Mouse (Mus musculus): ENCODE results near the gene A930004D18Rik. TPM values are rescaled to one million over a fixed set of nuclear protein-coding genes. Genes with fewer than 3 reads are reported as not detected.

Gene A930004D18Rik
- total RNA-seq (2021), result 1 to 10 TPM; 2.9 to 4.8 TPM
- long read RNA-seq, experiment 1, partial matches to known transcripts, result 0 of 1 reads
- long read RNA-seq, experiment 1, other reads (novel, unspliced or antisense), result 1 of 1 reads
- long read RNA-seq, experiment 2, partial matches to known transcripts, result 2 of 6 reads
- long read RNA-seq, experiment 2, other reads (novel, unspliced or antisense), result 4 of 6 reads

DNA sequence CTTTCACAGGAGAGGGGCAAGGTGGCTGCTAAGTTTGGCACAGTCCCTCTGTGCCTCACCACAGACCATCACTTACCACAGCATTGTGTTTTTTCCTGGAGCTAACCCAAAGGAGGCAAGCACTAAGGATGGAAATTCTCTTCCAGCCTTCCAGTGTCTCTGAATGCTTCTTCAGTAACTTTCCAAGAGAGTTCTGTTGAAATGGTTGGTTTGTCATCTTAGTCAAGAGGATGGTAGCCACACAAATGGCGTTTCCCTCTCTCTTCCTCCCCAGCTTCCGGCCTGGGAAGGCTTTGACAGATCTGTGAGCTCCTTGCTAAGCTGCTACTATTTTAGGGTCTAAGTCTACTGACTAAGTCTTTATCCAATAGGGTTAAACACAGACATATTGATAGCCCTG lies at the start of gene A930004D18Rik:
TSS of gene A930004D18Rik (minus strand) at position 247 of the 400 bp plus-strand sequence.
- no peak for DNase-seq (ENCODE audit: low spot score in 2 of 2)

DNA sequence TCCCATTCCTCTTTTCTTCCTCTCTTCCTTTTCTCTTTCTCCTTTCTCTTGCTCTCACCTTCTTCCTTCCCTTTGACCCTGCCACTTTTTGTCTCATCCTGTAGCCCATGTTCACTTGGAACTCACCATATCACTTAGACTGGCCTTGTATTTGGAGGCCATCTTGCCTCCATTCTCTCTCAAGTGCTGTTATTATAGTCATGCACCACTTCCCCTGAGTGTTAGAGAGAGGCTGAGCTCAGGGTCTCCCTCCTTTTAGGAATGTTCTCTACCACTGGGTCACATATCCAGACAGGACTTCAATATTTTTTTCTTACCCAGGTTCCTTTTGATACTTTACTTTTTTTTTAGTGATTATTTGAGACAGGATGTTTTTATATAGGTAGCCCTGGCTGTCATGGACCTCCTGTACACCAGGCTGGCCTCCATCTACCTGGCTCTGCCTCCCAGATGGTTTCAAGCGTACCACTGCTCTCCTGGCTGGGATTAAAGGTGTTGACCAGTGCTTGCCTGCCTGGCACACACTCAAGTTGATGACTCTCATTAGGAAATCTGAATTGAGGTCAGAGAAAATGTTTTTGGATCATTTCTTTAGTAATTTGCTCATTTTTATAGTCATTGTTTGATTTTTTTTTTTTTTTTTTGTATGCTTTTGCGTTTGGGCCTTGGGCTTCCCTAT lies 42.8 kb upstream of the A930004D18Rik start:
- DNase-seq (ENCODE audit: low spot score in 2 of 2), result no peak

DNA sequence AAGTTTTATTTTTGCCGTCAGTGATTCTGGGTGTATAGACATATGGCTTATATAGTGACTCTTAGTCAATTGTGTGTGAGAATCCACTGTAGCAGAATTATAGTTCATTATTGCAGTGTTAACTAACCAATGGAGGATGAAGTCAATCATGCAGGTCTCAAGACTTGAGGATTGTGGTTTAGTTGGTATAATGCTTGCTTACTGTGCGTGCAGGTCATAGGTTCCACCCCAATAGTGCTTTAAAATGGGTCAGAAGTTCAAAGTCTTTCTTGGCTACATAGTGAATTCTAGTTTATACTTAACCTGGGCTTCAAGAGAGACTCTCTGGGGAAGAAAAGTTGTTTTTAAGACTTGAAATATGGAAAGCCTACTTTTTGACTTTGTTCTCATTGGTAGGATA lies 34.4 kb upstream of the A930004D18Rik start:
- no peak for DNase-seq (ENCODE audit: low spot score in 2 of 2)

DNA sequence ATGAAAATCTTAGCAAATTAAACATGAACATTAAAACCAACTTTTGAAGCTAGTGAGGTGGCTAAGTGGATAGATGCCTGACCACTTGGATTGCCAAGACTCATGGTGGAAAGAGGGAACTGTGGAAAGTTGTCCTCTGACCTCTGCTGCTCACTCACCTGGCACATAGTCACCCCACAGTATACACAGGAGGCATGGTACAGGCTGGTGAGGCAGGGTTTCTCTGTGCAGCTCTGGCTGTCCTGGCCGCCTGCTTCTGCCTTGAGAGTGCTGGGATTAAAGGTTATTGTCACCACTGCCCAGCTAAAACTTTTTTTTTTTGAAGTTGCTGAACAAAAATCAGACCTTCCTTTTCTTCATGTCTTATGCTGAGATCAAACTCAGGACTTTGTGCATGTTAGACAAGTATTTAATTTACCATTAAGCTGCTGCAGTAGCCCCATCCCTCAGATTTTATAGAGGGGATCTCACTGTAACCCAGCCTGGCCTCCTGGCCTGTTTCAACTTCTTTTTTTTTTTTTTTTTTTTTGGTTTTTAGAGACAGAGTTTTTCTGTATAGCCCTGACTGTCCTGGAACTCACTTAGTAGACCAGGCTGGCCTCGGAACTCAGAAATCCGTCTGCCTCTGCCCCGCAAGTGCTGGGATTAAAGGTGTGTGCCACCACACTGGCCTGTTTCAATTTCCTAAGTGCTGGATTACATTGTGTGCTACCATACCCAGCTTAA lies 30.7 kb upstream of the A930004D18Rik start:
- DNase-seq (ENCODE audit: low spot score in 2 of 2), result no peak

GRCm38 (mm10) chr2:18066436-18066835 lies 28.9 kb upstream of the A930004D18Rik start:
- no peak for DNase-seq (ENCODE audit: low spot score in 2 of 2)

DNA sequence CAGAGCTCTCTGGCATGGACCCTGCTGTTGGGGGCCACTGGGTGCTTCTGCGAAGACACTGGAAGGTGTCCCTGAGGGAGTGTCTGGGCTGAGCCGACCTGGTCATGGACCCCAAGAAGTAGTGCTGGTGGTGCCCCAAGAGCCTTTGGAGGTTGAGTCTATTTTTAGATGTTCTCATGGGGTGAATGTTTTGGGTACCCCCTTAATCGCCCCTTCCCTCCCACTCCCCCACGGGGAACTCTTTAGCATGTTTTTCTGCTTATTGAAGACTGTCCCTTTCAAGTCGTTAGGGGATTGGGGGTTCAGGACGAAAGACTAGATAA lies 28.1 kb upstream of the A930004D18Rik start:
- no peak for DNase-seq (ENCODE audit: low spot score in 2 of 2)

GRCm38 (mm10) chr2:18064941-18065707 lies 27.6 kb upstream of the A930004D18Rik start:
- DNase-seq (ENCODE audit: low spot score in 2 of 2), result peak; percentile 63 to 71

- peak; percentile 88 to 96 for DNase-seq (ENCODE audit: low spot score in 2 of 2)
Observed at GRCm38 (mm10) chr2:18064356-18064858, 26.9 kb upstream of the A930004D18Rik start.

DNA sequence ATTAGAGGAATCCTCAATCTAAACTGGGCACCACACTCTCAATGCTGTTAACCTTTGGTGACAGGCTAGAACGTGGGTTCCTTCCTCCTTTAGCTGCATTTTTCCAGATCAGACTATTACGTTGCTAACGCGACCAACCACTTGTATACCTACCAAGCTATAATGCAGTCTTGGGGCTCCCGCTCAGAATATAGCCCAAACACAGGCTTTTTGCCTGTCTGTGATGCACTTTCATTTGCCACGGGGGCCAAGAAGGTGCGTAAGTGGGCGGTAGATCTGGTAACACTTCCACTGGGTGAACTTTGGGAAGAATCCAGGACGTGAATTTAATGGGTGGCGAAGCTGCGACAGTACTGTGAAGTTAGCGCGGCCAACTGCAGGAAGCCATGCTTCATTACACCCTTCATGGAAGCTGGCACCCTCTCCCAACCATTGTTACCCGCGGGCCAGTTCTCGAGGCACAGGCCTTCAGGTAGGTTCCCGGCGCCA lies 26.3 kb upstream of the A930004D18Rik start:
- peak; percentile 72 for DNase-seq (ENCODE audit: low spot score in 2 of 2)

DNA sequence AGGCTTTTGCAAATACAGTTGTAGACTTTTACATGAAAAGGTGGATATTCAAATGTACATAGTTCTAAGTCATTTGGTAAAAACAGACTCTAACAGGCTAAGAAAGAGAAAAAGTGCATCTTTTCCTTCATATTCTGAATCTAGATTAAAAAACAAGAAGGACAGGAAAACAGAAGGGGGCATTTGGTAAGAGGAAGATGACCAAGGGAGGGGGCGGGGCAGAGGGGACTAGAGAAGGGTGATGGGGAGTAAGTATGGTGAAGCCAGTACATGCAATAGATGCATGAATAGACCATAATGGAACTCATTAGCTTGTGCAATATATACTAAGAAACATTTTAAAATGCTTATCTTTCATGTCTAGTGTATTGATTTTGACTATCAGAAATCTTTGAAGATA lies 22.9 kb upstream of the A930004D18Rik start:
- no peak for DNase-seq (ENCODE audit: low spot score in 2 of 2)

GRCm38 (mm10) chr2:18059891-18060290 lies 22.4 kb upstream of the A930004D18Rik start:
- DNase-seq (ENCODE audit: low spot score in 2 of 2), result no peak

DNA sequence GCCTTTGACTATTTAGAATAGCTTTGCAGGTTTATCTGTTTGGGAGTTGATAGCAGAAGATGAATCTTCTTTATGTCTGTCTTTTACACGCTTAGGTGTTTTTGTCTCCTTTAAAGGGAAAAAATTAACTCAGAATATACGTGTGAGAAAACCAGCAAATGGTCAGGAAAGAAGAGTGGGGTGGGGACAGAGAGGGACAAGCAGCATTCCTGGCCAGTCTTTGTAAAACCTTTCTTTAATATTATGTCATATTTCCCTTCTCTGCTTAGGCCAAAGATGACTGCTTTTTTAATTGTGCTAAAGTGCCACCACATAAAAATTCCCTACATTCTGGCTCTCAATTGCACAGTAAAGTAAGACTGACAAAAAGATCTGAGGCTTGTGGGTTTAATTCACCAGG lies 21.5 kb upstream of the A930004D18Rik start:
- no peak for DNase-seq (ENCODE audit: low spot score in 2 of 2)

GRCm38 (mm10) chr2:18058146-18058708 lies 20.7 kb upstream of the A930004D18Rik start:
- no peak for DNase-seq (ENCODE audit: low spot score in 2 of 2)

DNA sequence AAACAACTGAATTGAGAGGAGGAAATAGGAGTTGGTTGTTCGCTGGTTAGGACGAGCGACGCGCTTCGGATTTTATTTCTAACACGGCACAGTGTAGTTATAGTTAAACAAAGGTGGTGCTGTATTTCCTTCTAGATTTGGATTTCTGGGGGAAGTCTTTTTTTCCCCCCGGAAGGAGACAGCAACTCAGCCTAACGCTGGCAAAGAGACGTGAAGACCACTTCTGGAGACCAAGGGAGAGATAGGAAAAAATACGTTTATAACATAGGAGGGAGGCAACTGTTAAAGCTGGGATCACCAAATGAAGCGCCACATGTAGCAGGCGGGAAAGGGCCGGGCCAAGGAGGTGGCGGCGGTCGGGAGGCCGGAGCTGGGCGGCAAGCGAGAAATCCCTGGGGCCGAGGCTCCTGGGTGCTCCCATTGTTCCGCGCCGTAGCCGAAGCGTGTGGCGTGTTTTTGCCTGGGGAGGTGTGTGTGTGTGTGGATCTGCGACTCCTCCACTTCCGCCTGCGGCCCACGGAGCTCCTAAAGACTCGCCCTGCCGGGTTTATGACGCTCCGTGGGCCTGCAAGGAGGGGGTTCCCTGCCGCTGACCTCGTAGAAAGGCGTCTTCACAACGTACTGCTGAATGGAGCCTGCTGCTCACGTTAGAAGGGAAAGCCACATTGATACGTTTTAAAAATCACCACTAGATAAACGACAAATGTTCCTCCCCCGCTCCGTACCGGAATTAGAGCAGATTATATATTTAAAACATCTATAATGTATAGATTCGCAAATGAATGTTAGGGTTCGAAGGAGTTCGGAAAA lies 20.0 kb upstream of the A930004D18Rik start:
- peak; percentile 58 to 73 for DNase-seq (ENCODE audit: low spot score in 2 of 2)

DNA sequence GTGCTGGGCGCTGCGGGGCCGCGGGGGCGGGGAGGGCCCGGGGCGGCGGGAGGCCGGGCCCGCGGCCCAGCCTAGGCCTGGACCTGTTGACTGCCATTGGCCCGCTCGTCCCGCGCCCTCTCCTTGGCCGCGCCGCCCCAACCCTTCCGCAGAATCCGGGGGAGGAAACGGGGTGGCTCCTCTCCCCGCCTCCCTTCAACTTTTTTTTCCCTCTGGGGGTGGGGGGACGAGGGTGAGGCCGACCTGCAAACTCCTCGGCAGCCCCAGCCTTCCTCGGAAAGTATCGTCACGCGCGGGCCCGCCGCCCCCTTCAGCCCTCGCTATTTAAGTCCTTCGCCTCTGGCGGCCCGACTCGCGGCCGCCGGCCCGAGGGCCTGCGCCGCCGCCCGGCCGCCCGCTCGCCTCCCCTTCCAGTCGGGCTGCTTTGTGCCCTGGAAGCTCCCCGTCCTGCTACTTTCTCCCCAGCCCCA lies 19.3 kb upstream of the A930004D18Rik start:
- DNase-seq (ENCODE audit: low spot score in 2 of 2), result peak; percentile 82 to 92

GRCm38 (mm10) chr2:18055929-18056785 lies 18.6 kb upstream of the A930004D18Rik start:
- peak; percentile 89 for DNase-seq (ENCODE audit: low spot score in 2 of 2)

GRCm38 (mm10) chr2:18055016-18055928 lies 17.7 kb upstream of the A930004D18Rik start, which contains the start of gene Mllt10:
Gene Mllt10 (plus strand): TSS chr2:18055237.
- no peak for DNase-seq (ENCODE audit: low spot score in 2 of 2)

Data from layer of hippocampus, postnatal 14 days (tissue).